Mouse (Mus musculus): Measurements from ENCODE around the gene Tmcc3.
"Not testable (repeated sequence)": the region's sequence is repeated elsewhere in the genome, so short reads cannot be mapped to it uniquely, and the experiment has no call there.

Tmcc3 gene

GRCm38 (mm10) chr10:94588976-94589375 is 277.2 kb downstream of the Tmcc3 start:
- DNase-seq: no peak

GRCm38 (mm10) chr10:94595705-94596104 is 284.0 kb downstream of the Tmcc3 start:
- peak in 1 of 2 experiments; percentile 23 for DNase-seq

GRCm38 (mm10) chr10:94599846-94600245 is 288.1 kb downstream of the Tmcc3 start:
- not testable (repeated sequence) for DNase-seq

GRCm38 (mm10) chr10:94601034-94601433 is 289.3 kb downstream of the Tmcc3 start:
- DNase-seq: no peak

- no peak for DNase-seq
These were observed 293.7 kb downstream of the Tmcc3 start for GRCm38 (mm10) chr10:94605491-94605890.

- DNase-seq: peak; percentile 73 to 82
These were observed 297.6 kb downstream of the Tmcc3 start for GRCm38 (mm10) chr10:94609309-94609777.

- DNase-seq: no peak
These were observed 299.6 kb downstream of the Tmcc3 start for GRCm38 (mm10) chr10:94611228-94611968.

- DNase-seq: peak; percentile 23 to 35
These were observed 300.3 kb downstream of the Tmcc3 start for GRCm38 (mm10) chr10:94611969-94612440.

- no peak for DNase-seq
These were observed 307.8 kb downstream of the Tmcc3 start for GRCm38 (mm10) chr10:94619586-94619985.

GRCm38 (mm10) chr10:94620561-94620960 is 308.8 kb downstream of the Tmcc3 start:
- no peak for DNase-seq

GRCm38 (mm10) chr10:94621420-94622225 is 309.9 kb downstream of the Tmcc3 start:
- peak; percentile 29 to 47 for DNase-seq

GRCm38 (mm10) chr10:94622281-94622680 is 310.5 kb downstream of the Tmcc3 start:
- no peak for DNase-seq

- DNase-seq: no peak
These were observed 311.1 kb downstream of the Tmcc3 start for GRCm38 (mm10) chr10:94622828-94623227.

GRCm38 (mm10) chr10:94623617-94624016 is 311.9 kb downstream of the Tmcc3 start:
- DNase-seq: peak; percentile 86 to 91

- no peak for DNase-seq
These were observed 313.3 kb downstream of the Tmcc3 start for GRCm38 (mm10) chr10:94625036-94625435.

GRCm38 (mm10) chr10:94625606-94626005 is 313.9 kb downstream of the Tmcc3 start:
- no peak for DNase-seq

GRCm38 (mm10) chr10:94630771-94631280 is 319.1 kb downstream of the Tmcc3 start:
- DNase-seq: no peak

- no peak for DNase-seq
These were observed 319.9 kb downstream of the Tmcc3 start for GRCm38 (mm10) chr10:94631541-94632113.

- no peak for DNase-seq
These were observed 320.5 kb downstream of the Tmcc3 start for GRCm38 (mm10) chr10:94632245-94632644.

- DNase-seq: no peak
These were observed 326.9 kb downstream of the Tmcc3 start for GRCm38 (mm10) chr10:94638599-94638998.

GRCm38 (mm10) chr10:94639281-94639680 is 327.5 kb downstream of the Tmcc3 start:
- DNase-seq: no peak

GRCm38 (mm10) chr10:94640067-94640466 is 328.3 kb downstream of the Tmcc3 start:
- DNase-seq: no peak
